Mouse (Mus musculus): ENCODE measurements around the gene Adcy9.

GRCm38 (mm10) chr16:4377556-4377955 is 42.7 kb downstream of the Adcy9 start:
- TF ChIP-seq CTCF (IDR thresholded peaks at IDR 0.05; ENCODE audit: low read depth) (no peak), EP300 (IDR thresholded peaks at IDR 0.05; ENCODE audit: low read depth) (no peak)
